Mouse (Mus musculus): ENCODE data around the gene Wfdc9. TPM values are rescaled to one million over a fixed set of nuclear protein-coding genes. Genes with fewer than 3 reads are reported as not detected.
"Not testable (repeated sequence)": the region's sequence is repeated elsewhere in the genome, so short reads cannot be mapped to it uniquely, and the experiment has no call there.

Gene Wfdc9
- total RNA-seq, 1 experiment from 2014 or later = not detected

- ATAC-seq (replicated peaks; ENCODE audit: insufficient number of reproducible peaks, low FRiP score, low TSS enrichment, poor library complexity, severe bottlenecking) = no peak
Observed at GRCm38 (mm10) chr2:164638696-164639095, 17.7 kb downstream of the Wfdc9 start, which contains the start of gene Wfdc16. Gene Wfdc16, minus strand, starts transcription at chr2:164638796.

- no peak for ATAC-seq (replicated peaks; ENCODE audit: insufficient number of reproducible peaks, low FRiP score, low TSS enrichment, poor library complexity, severe bottlenecking)
Observed at GRCm38 (mm10) chr2:164635266-164635665, 21.1 kb downstream of the Wfdc9 start.

GRCm38 (mm10) chr2:164621775-164622174 lies 34.6 kb downstream of the Wfdc9 start:
- no peak for ATAC-seq (replicated peaks; ENCODE audit: insufficient number of reproducible peaks, low FRiP score, low TSS enrichment, poor library complexity, severe bottlenecking)

- no peak for ATAC-seq (replicated peaks; ENCODE audit: insufficient number of reproducible peaks, low FRiP score, low TSS enrichment, poor library complexity, severe bottlenecking)
Observed at GRCm38 (mm10) chr2:164619050-164619449, 37.3 kb downstream of the Wfdc9 start.

- ATAC-seq (replicated peaks; ENCODE audit: insufficient number of reproducible peaks, low FRiP score, low TSS enrichment, poor library complexity, severe bottlenecking) = no peak
Observed at GRCm38 (mm10) chr2:164615386-164615785, 41.0 kb downstream of the Wfdc9 start.

GRCm38 (mm10) chr2:164613471-164613870 lies 42.9 kb downstream of the Wfdc9 start, which contains the start of the genes Wfdc6b and Wfdc8:
Gene Wfdc6b, plus strand, starts transcription at chr2:164613522.
Gene Wfdc8, minus strand, starts transcription at chr2:164613626.
- ATAC-seq (replicated peaks; ENCODE audit: insufficient number of reproducible peaks, low FRiP score, low TSS enrichment, poor library complexity, severe bottlenecking) = not testable (repeated sequence)

- ATAC-seq (replicated peaks; ENCODE audit: insufficient number of reproducible peaks, low FRiP score, low TSS enrichment, poor library complexity, severe bottlenecking) = no peak
Observed at GRCm38 (mm10) chr2:164608781-164609180, 47.6 kb downstream of the Wfdc9 start.

- ATAC-seq (replicated peaks; ENCODE audit: insufficient number of reproducible peaks, low FRiP score, low TSS enrichment, poor library complexity, severe bottlenecking) = no peak
Observed at GRCm38 (mm10) chr2:164604411-164604810, 52.0 kb downstream of the Wfdc9 start.

- ATAC-seq (replicated peaks; ENCODE audit: insufficient number of reproducible peaks, low FRiP score, low TSS enrichment, poor library complexity, severe bottlenecking) = no peak
Observed at GRCm38 (mm10) chr2:164603482-164603881, 52.9 kb downstream of the Wfdc9 start.

- no peak for ATAC-seq (replicated peaks; ENCODE audit: insufficient number of reproducible peaks, low FRiP score, low TSS enrichment, poor library complexity, severe bottlenecking)
Observed at GRCm38 (mm10) chr2:164600179-164600578, 56.2 kb downstream of the Wfdc9 start.

Other genes starting within 250 kb of the Wfdc9 start
- gene Sdc4, start 212.7 kb downstream of the Wfdc9 start, total RNA-seq (2017) = 14.1 to 26.0 TPM (median 16.6 TPM) in 3 replicates
- 17.0 to 30.1 TPM (median 24.9 TPM) in 3 replicates for gene Sys1, start 199.6 kb downstream of the Wfdc9 start, total RNA-seq (2017)
- 4.9 TPM in 1 of 3 replicates, not detected in the others for gene Gm20458, start 195.6 kb downstream of the Wfdc9 start, total RNA-seq (2017)
- gene Trp53tg5, start 182.9 kb downstream of the Wfdc9 start, total RNA-seq (2017) = 0.68 TPM in 1 of 3 replicates, not detected in the others
- 3.1 to 12.6 TPM (median 7.4 TPM) in 3 replicates for gene Dbndd2, start 170.5 kb downstream of the Wfdc9 start, total RNA-seq (2017)
- 12.6 to 37.4 TPM (median 13.3 TPM) in 3 replicates for gene Pigt, start 159.1 kb downstream of the Wfdc9 start, total RNA-seq (2017)
- 1.4 TPM in 1 of 3 replicates, not detected in the others for gene Wfdc2, start 94.2 kb downstream of the Wfdc9 start, total RNA-seq (2017)
- not detected in 3 replicates for gene Spint3, start 83.1 kb downstream of the Wfdc9 start, total RNA-seq (2017)
- gene Wfdc6a, start 71.1 kb downstream of the Wfdc9 start, total RNA-seq (2017) = 0.87 TPM in 1 of 3 replicates, not detected in the others
- not detected in 3 replicates for gene Eppin, start 63.0 kb downstream of the Wfdc9 start, total RNA-seq (2017)
- not detected in 3 replicates for gene Wfdc6b, start 43.1 kb downstream of the Wfdc9 start, total RNA-seq (2017)
- not detected in 3 replicates for gene Wfdc8, start 43.0 kb downstream of the Wfdc9 start, total RNA-seq (2017)
- not detected in 3 replicates for gene Wfdc16, start 17.8 kb downstream of the Wfdc9 start, total RNA-seq (2017)
- gene Wfdc10, start 537 bp downstream of the Wfdc9 start, total RNA-seq (2017) = not detected in 3 replicates
- gene Wfdc11, start 17.5 kb upstream of the Wfdc9 start, total RNA-seq (2017) = not detected in 3 replicates
- gene Wfdc13, start 28.5 kb upstream of the Wfdc9 start, total RNA-seq (2017) = not detected in 3 replicates
- not detected in 3 replicates for gene Spint4, start 41.9 kb upstream of the Wfdc9 start, total RNA-seq (2017)
- gene Spint5, start 58.7 kb upstream of the Wfdc9 start, total RNA-seq (2017) = not detected in 3 replicates
- gene Wfdc3, start 89.3 kb upstream of the Wfdc9 start, total RNA-seq (2017) = not detected in 3 replicates
- 18.2 to 23.6 TPM (median 20.1 TPM) in 3 replicates for gene Dnttip1, start 89.4 kb upstream of the Wfdc9 start, total RNA-seq (2017)
- gene Ube2c, start 113.3 kb upstream of the Wfdc9 start, total RNA-seq (2017) = 2.7 to 5.1 TPM (median 3.5 TPM) in 3 replicates
- gene Tnnc2, start 123.4 kb upstream of the Wfdc9 start, total RNA-seq (2017) = not detected in 3 replicates
- 2.9 to 6.0 TPM (median 5.5 TPM) in 3 replicates for gene Snx21, start 129.2 kb upstream of the Wfdc9 start, total RNA-seq (2017)
- gene Acot8, start 148.3 kb upstream of the Wfdc9 start, total RNA-seq (2017) = 31.0 to 45.3 TPM (median 42.4 TPM) in 3 replicates
- gene Zswim3, start 148.5 kb upstream of the Wfdc9 start, total RNA-seq (2017) = 1.2 to 5.3 TPM (median 1.9 TPM) in 3 replicates
- 0.67 to 1.8 TPM (median 1.7 TPM) in 3 replicates for gene Zswim1, start 166.1 kb upstream of the Wfdc9 start, total RNA-seq (2017)
- gene Spata25, start 172.0 kb upstream of the Wfdc9 start, total RNA-seq (2017) = not detected in 3 replicates
- 283 to 459 TPM (median 330 TPM) in 3 replicates for gene Ctsa, start 176.3 kb upstream of the Wfdc9 start, total RNA-seq (2017)
- gene Neurl2, start 176.9 kb upstream of the Wfdc9 start, total RNA-seq (2017) = 0.97 to 3.0 TPM (median 2.3 TPM) in 3 replicates
- gene Pltp, start 201.1 kb upstream of the Wfdc9 start, total RNA-seq (2017) = 37.3 to 58.3 TPM (median 46.8 TPM) in 3 replicates
- 60.0 to 62.1 TPM (median 60.1 TPM) in 3 replicates for gene Pcif1, start 222.7 kb upstream of the Wfdc9 start, total RNA-seq (2017)

Measured in monocyte, adult 5-6 weeks (primary cell).